Mouse (Mus musculus): ENCODE data around the gene Zfp84. TPM values are rescaled to one million over a fixed set of nuclear protein-coding genes. Genes with fewer than 3 reads are reported as not detected.
A peak's percentile ranks its signal among the peaks of the same experiment; 100 is the strongest.

Gene Zfp84
- polyA plus RNA-seq, 1 experiment from 2014 or later = 3.3 TPM

- H3K9ac ChIP-seq (replicated peaks) = no peak overlapping the region
- no peak overlapping the region for H3K27ac ChIP-seq (ENCODE audit: low read depth)
- WGBS (ENCODE audit: insufficient replicate concordance) = 85% methylated on average over 1 of the region's 1 CpGs
- no peaks in the 10 kb centered on the region for H3K27me3 ChIP-seq (ENCODE audit: insufficient read depth, low read length)
- peaks cover 26% of the 10 kb centered on the region for H3K4me1 ChIP-seq (ENCODE audit: insufficient read depth)
- no peaks in the 10 kb centered on the region for H3K9me3 ChIP-seq (ENCODE audit: low read length)
- H3K4me3 ChIP-seq (ENCODE audit: low read depth, low read length) = no peak overlapping the region
- no peaks in the 10 kb centered on the region for H3K36me3 ChIP-seq (replicated peaks; ENCODE audit: insufficient read depth, low read length)
- DNase-seq = no peak
- no peak for ATAC-seq
- no peak overlapping the region for H3K4me2 ChIP-seq (ENCODE audit: low read depth, low read length)
- TF ChIP-seq CTCF (IDR thresholded peaks at IDR 0.05; ENCODE audit: low read depth) (no peak), EP300 (IDR thresholded peaks at IDR 0.05; ENCODE audit: low read depth) (no peak)
These were observed 43.9 kb downstream of the Zfp84 start for GRCm38 (mm10) chr7:29812244-29812643.

- Histone ChIP-seq H3K27me3 (ENCODE audit: insufficient read depth, low read length) (no peaks in the 10 kb centered on the region), H3K9me3 (ENCODE audit: low read length) (no peaks in the 10 kb centered on the region), H3K4me2 (ENCODE audit: low read depth, low read length) (0 out of 2 replicates have a peak overlapping the region, but pooled peaks have one; percentile 98), H3K27ac (ENCODE audit: low read depth) (no peak overlapping the region), H3K9ac (replicated peaks) (no peak overlapping the region), H3K36me3 (replicated peaks; ENCODE audit: insufficient read depth, low read length) (no peaks in the 10 kb centered on the region), H3K4me1 (ENCODE audit: insufficient read depth) (peaks cover 33% of the 10 kb centered on the region), H3K4me3 (ENCODE audit: low read depth, low read length) (no peak overlapping the region)
- DNase-seq (no peak), ATAC-seq (no peak)
- WGBS (ENCODE audit: insufficient replicate concordance) = 78% methylated on average over 2 of the region's 2 CpGs
- no peak for TF ChIP-seq EP300 (IDR thresholded peaks at IDR 0.05; ENCODE audit: low read depth)
- no peak for TF ChIP-seq CTCF (IDR thresholded peaks at IDR 0.05; ENCODE audit: low read depth)
These were observed 46.0 kb downstream of the Zfp84 start for GRCm38 (mm10) chr7:29814381-29814780.

GRCm38 (mm10) chr7:29815061-29815784 lies 46.9 kb downstream of the Zfp84 start:
- Histone ChIP-seq H3K4me2 (ENCODE audit: low read depth, low read length) (peak overlapping the region; percentile 98), H3K27me3 (ENCODE audit: insufficient read depth, low read length) (no peaks in the 10 kb centered on the region), H3K27ac (ENCODE audit: low read depth) (peak overlapping the region; percentile 85), H3K4me1 (ENCODE audit: insufficient read depth) (peaks cover 36% of the 10 kb centered on the region), H3K4me3 (ENCODE audit: low read depth, low read length) (peak overlapping the region; percentile 75), H3K9me3 (ENCODE audit: low read length) (no peaks in the 10 kb centered on the region), H3K9ac (replicated peaks) (peak overlapping the region; percentile 69), H3K36me3 (replicated peaks; ENCODE audit: insufficient read depth, low read length) (no peaks in the 10 kb centered on the region)
- WGBS (ENCODE audit: insufficient replicate concordance) = 3% methylated on average over 12 of the region's 12 CpGs
- DNase-seq (no peak), ATAC-seq (peak; percentile 11)
- no peak for TF ChIP-seq CTCF (IDR thresholded peaks at IDR 0.05; ENCODE audit: low read depth)
- no peak for TF ChIP-seq EP300 (IDR thresholded peaks at IDR 0.05; ENCODE audit: low read depth)

- TF ChIP-seq CTCF (IDR thresholded peaks at IDR 0.05; ENCODE audit: low read depth) (no peak), EP300 (IDR thresholded peaks at IDR 0.05; ENCODE audit: low read depth) (no peak)
These were observed 47.6 kb downstream of the Zfp84 start, which contains the start of gene Zfp790 for GRCm38 (mm10) chr7:29815910-29816429. Zfp790 (plus strand) TSS chr7:29816114.

GRCm38 (mm10) chr7:29818619-29819254 lies 50.4 kb downstream of the Zfp84 start:
- H3K4me3 ChIP-seq (ENCODE audit: low read depth, low read length) = peak overlapping the region; percentile 58
- ATAC-seq (peak; percentile 55), DNase-seq (peak; percentile 78)
- peak overlapping the region; percentile 53 for H3K9ac ChIP-seq (replicated peaks)
- 4% methylated on average over 12 of the region's 12 CpGs for WGBS (ENCODE audit: insufficient replicate concordance)
- peak overlapping the region; percentile 68 for H3K4me2 ChIP-seq (ENCODE audit: low read depth, low read length)
- H3K27me3 ChIP-seq (ENCODE audit: insufficient read depth, low read length) = no peaks in the 10 kb centered on the region
- peaks cover 32% of the 10 kb centered on the region for H3K4me1 ChIP-seq (ENCODE audit: insufficient read depth)
- no peaks in the 10 kb centered on the region for H3K9me3 ChIP-seq (ENCODE audit: low read length)
- TF ChIP-seq CTCF (IDR thresholded peaks at IDR 0.05; ENCODE audit: low read depth) = no peak
- no peak for TF ChIP-seq EP300 (IDR thresholded peaks at IDR 0.05; ENCODE audit: low read depth)
- H3K36me3 ChIP-seq (replicated peaks; ENCODE audit: insufficient read depth, low read length) = peaks cover 5% of the 10 kb centered on the region
- H3K27ac ChIP-seq (ENCODE audit: low read depth) = peak overlapping the region; percentile 67

More at GRCm38 (mm10) chr7:29815910-29816429, 47.6 kb downstream of the Zfp84 start, which contains the start of gene Zfp790:
- no peaks in the 10 kb centered on the region for H3K36me3 ChIP-seq (replicated peaks; ENCODE audit: insufficient read depth, low read length)
- DNase-seq = peak; percentile 87
- H3K9ac ChIP-seq (replicated peaks) = peak within 1 kb of the TSS; percentile 69
- no peaks in the 10 kb centered on the region for H3K9me3 ChIP-seq (ENCODE audit: low read length)
- no peaks in the 10 kb centered on the region for H3K27me3 ChIP-seq (ENCODE audit: insufficient read depth, low read length)
- peak within 1 kb of the TSS; percentile 75 for H3K4me3 ChIP-seq (ENCODE audit: low read depth, low read length)
- peaks cover 36% of the 10 kb centered on the region for H3K4me1 ChIP-seq (ENCODE audit: insufficient read depth)
- peak; percentile 94 for ATAC-seq
- peak within 1 kb of the TSS; percentile 98 for H3K4me2 ChIP-seq (ENCODE audit: low read depth, low read length)
- H3K27ac ChIP-seq (ENCODE audit: low read depth) = peak within 1 kb of the TSS; percentile 85
- WGBS (ENCODE audit: insufficient replicate concordance) = under 1% methylated on average over 26 of the region's 26 CpGs

- Histone ChIP-seq H3K9me3 (ENCODE audit: low read length) (peaks cover 22% of the 10 kb centered on the region), H3K4me1 (ENCODE audit: insufficient read depth) (no peaks in the 10 kb centered on the region), H3K4me2 (ENCODE audit: low read depth, low read length) (no peak overlapping the region), H3K36me3 (replicated peaks; ENCODE audit: insufficient read depth, low read length) (peaks cover 55% of the 10 kb centered on the region), H3K9ac (replicated peaks) (no peak overlapping the region), H3K27me3 (ENCODE audit: insufficient read depth, low read length) (no peaks in the 10 kb centered on the region), H3K27ac (ENCODE audit: low read depth) (no peak overlapping the region), H3K4me3 (ENCODE audit: low read depth, low read length) (no peak overlapping the region)
- ATAC-seq = no peak
- no peak for DNase-seq
- TF ChIP-seq EP300 (IDR thresholded peaks at IDR 0.05; ENCODE audit: low read depth) = no peak
- no peak for TF ChIP-seq CTCF (IDR thresholded peaks at IDR 0.05; ENCODE audit: low read depth)
- 82% methylated on average over 12 of the region's 12 CpGs for WGBS (ENCODE audit: insufficient replicate concordance)
These were observed 59.6 kb downstream of the Zfp84 start for GRCm38 (mm10) chr7:29828001-29828400.

MicroRNAs encoded within 50 kb of the gene (microRNA counts, 519-probe panel; counts per million panel counts)
- not detected for microRNA mmu-miR-1964

Small RNA genes lying within 50 kb of the gene (microRNA-seq; reads per million reads assigned to microRNA genes)
- gene Mir1964 = 6.1 reads per million, percentile 11 among the genes with 10 or more reads in this experiment

Other genes with a start within 250 kb of the Zfp84 start
- gene Sipa1l3, start 249.9 kb upstream of the Zfp84 start, polyA plus RNA-seq (2015; fragmentation: Nextera tagmentation; extraction: Ambion mirVana) = 1.6 and 1.7 TPM in 2 replicates
- not detected in 2 replicates for gene Catsperg2, start 41.5 kb upstream of the Zfp84 start, polyA plus RNA-seq (2015; fragmentation: Nextera tagmentation; extraction: Ambion mirVana)
- 0.92 and 0.99 TPM in 2 replicates for gene Zfp30, start 15.4 kb downstream of the Zfp84 start, polyA plus RNA-seq (2015; fragmentation: Nextera tagmentation; extraction: Ambion mirVana)
- 2.2 and 2.5 TPM in 2 replicates for gene Zfp790, start 47.6 kb downstream of the Zfp84 start, polyA plus RNA-seq (2015; fragmentation: Nextera tagmentation; extraction: Ambion mirVana)
- gene Zfp940, start 85.1 kb downstream of the Zfp84 start, polyA plus RNA-seq (2015; fragmentation: Nextera tagmentation; extraction: Ambion mirVana) = 0.39 and 0.42 TPM in 2 replicates
- 0.59 and 0.87 TPM in 2 replicates for gene Zfp420, start 91.4 kb downstream of the Zfp84 start, polyA plus RNA-seq (2015; fragmentation: Nextera tagmentation; extraction: Ambion mirVana)
- gene Zfp27, start 138.0 kb downstream of the Zfp84 start, polyA plus RNA-seq (2015; fragmentation: Nextera tagmentation; extraction: Ambion mirVana) = 1.5 TPM in 2 replicates
- 0.59 and 0.60 TPM in 2 replicates for gene Zfp383, start 139.7 kb downstream of the Zfp84 start, polyA plus RNA-seq (2015; fragmentation: Nextera tagmentation; extraction: Ambion mirVana)
- 1.1 and 1.8 TPM in 2 replicates for gene Zfp74, start 185.5 kb downstream of the Zfp84 start, polyA plus RNA-seq (2015; fragmentation: Nextera tagmentation; extraction: Ambion mirVana)
- 5.5 and 6.4 TPM in 2 replicates for gene Zfp568, start 215.4 kb downstream of the Zfp84 start, polyA plus RNA-seq (2015; fragmentation: Nextera tagmentation; extraction: Ambion mirVana)

Measured in liver, postnatal 0 days (tissue).